Mouse (Mus musculus): Measurements from ENCODE around the gene Socs4. TPM values are rescaled to one million over a fixed set of nuclear protein-coding genes. Genes with fewer than 3 reads are reported as not detected.
A peak's percentile ranks its signal among the peaks of the same experiment; 100 is the strongest.

Socs4 gene
- 1 to 10 TPM; 6.2 to 6.5 TPM for total RNA-seq (2021)
- long read RNA-seq, experiment 1, full-length matches to known transcripts = 1 of 1 reads
- long read RNA-seq, experiment 1, partial matches to known transcripts = 0 of 1 reads
- long read RNA-seq, experiment 1, other reads (novel, unspliced or antisense) = 0 of 1 reads
- long read RNA-seq, experiment 2 = 0 reads

DNA sequence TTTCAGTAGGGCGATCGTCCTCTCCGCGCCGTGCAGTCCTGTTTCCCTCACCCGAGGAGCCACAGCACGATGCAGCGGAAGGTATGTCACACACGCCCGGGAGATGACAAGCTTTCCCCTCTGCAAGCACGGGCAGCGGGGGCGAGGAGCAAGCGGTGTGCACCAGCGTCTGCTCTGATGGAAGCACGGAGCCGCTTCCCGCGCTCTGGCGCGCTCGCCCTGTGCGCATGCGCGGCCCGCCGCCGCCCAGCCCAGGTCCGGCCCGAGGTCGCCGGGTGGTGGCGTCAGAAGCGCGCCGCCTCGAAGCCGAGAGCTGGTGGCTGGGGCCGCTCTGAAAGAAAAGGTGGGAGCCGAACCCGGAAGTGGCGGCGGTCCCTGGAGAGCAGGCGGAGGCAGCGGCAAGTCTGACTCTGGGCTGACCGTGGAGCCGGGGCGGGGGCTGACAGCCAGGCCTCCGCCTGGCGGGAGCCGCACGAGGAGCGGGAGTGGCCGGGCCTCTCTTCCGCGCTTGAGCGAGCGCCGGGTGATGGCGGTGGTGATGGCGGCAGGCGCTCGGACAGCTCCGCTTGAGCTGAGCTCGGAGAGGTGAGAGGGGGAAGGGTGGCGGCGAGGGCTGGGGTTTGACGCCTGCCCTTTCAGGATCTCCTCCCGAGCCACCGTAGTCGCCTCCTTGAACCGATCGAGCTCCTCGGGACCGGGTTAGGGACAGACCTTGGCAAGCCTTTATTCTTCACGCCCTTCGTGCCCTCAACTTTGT, at the start of gene Socs4, which contains the start of gene Wdhd1:
Socs4 (plus strand) TSS at position 295 of the 757 bp plus-strand sequence.
Wdhd1 (minus strand) TSS at position 221 of the 757 bp plus-strand sequence.
- intact Hi-C loops (cut with DNase I) = no loop called here
- peak; percentile 90 to 92 for DNase-seq

DNA sequence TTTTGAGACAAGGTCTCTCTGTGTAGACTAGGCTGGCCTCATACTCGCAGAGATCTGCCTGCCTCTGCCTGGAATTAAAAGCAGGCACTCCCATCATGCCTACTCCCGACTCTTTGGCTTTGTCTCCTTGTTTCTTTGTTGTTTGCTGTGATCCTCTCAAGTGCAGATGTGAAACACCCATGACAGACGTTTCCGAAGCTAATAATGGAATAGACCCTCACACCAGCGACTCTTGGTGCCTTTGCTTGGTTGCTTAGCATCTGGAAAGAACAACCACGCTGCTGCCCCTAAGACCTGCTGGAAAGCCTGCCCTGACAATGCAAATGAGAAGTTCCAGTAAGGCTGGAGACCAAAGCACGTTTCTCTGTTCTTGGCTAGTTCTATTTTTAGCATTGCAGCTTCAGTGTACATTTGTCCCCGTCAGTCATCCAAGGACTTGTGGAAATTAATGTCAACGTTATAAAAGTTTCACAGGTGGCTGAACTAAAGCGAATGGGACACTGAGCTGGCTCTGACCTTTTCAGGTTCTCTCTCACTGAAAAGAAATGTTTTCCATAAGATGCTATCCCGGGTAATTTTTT, 46.8 kb upstream of the Socs4 start:
- no peak for DNase-seq
- intact Hi-C loops (cut with DNase I) = no loop called here

DNA sequence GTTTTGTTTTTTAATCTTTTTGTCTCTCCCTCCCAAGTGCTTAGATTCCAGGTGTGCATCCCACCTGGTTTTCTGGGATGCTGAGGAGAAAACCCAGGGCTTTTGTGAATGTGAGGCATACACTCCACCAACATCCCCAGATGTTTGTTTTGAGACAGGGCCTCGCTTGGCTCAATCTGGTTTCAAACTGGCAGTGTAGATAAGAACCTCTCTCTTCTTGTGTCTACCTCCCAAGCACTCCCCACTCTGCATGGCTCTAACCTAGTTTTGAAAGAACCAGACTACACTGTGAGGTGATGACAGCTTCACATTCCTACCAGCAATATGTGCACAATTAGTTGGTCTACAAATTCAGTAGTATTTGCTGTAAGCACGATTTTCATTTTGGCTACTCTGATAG, 43.1 kb upstream of the Socs4 start:
- intact Hi-C loops (cut with DNase I) = no loop called here
- DNase-seq = no peak

DNA sequence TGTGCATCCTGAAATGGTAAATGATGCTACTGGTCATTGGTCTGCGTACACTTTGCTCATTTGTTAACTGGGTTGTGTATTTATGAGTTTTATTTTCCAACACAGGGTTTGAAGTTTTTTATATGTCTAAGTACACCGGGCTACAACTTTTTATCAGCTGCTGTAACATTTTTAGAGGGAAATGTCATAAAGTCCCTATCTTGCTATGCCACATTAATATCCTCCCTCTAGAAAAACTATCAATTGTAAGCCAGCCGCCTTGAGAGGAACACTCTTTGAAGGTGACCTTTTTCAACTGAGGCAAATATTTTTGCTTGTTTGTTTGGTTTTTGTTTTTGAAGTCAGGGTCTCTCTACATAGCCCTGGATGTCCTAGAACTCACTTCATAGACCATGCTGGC, 42.7 kb upstream of the Socs4 start:
- no peak for DNase-seq
- intact Hi-C loops (cut with DNase I) = no loop called here

DNA sequence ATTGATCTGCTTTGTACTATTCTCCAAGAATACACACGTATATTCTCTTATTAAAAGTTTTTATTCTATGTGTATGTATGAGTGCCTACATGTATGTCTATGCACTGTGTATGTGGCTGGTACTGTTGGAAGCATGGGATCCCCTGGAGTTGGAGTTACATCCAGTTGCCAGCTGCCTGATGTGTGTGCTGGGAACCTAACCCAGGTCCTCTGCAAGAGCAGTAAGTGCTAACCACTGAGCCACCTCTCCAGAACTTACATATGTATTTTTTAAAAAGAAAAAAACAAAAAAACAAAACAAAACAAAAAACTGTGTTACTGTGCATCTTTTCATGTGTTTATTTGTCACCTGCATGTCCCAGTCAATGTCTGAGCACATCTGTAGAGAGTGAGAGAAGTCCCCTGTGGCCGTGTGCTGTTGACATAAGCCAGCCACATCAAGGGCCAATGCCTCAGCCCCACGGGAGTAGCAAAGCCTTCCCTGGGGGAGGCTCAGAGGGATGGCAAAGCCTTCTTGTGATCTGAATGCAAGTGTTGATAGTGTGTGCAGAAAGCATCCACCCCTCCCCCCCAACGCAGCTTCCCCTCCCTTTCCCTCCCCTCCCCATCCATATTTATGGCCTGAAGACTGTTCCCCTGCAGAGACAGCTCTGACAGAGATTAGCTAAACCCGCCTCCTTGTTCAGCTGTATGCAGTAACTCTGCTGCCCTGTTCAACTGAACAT, 42.0 kb upstream of the Socs4 start:
- intact Hi-C loops (cut with DNase I) = no loop called here
- no peak for DNase-seq

DNA sequence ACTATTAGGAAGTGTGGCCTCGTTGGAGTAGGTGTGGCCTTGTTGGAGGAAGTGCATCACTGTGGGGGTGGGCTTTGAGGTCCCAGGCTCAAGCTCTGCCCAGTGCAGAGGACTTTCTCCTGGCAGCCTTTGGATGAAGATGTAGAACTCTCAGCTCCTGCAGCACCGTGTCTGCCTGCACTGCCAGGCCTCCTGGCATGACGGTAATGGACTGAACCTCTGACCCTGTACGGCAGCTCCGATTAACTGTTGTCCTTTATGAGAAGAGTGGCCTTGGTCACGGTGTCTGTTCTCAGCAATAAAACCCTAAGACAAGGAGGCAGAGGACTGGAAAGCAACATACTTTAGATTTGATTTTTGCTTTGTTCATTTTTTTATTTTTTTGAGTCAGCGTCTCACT, 40.2 kb upstream of the Socs4 start:
- intact Hi-C loops (cut with DNase I) = no loop called here
- no peak for DNase-seq

DNA sequence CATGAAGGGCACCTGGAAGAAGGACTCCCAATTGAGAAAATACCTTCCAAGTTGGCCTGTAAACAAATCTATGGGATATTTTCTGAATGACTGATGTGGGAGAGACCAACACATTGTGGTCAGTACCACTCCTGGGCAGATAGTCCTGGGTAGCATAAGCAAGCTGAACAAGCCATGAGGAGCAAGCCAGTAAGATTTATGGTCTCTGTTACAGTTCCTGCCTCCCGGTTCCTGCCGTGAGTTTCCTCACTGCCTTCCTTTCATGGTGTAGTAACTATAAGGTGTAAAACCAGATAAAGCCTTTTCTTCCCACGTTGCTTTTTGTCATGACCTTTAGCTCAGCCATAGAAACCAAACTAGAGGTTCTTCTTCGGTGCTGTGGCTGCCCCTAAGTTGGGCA, 39.4 kb upstream of the Socs4 start:
- no peak for DNase-seq
- intact Hi-C loops (cut with DNase I) = no loop called here

DNA sequence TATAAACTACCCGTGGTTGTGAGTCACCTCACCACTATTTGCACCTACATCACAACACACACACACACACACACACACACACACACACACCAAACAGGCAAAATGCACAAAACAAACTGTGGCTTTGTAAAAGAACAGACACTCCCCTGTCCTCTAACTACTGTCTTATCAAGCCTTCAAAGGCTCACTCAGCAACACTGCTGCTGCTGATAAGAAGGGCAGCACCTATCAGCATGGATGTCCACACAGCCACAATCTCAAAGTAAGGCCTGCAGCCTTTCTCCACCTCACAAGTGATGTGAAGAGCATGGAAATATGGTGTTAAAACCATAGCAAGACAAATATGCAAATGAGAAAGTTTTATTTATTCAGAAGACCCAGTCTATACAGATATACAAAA, 36.1 kb upstream of the Socs4 start:
- intact Hi-C loops (cut with DNase I) = loop anchor here (10.0 kb wide), 1 partner anchor 126 kb away; no protein-coding TSS in a partner anchor
- no peak for DNase-seq

DNA sequence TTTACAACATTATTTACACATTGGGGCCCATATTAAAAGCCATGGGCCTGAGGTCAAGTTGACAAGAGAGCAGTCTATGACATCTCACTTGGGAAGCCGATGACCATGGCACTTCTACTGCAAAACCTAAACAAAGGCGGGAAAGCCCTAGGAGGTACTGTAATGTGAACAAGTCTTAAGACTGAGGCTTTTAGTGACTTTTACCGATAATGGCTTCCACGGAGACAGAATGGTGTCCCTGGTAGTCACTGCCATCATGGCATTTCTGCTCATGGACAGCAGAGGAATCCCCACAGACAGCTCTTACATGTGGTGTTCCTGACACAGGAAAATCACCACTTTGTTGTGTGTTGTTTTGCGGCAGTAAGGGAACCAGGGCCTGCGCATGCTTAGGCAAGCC, 35.7 kb upstream of the Socs4 start:
- no peak for DNase-seq
- intact Hi-C loops (cut with DNase I) = loop anchor here (10.0 kb wide), 1 partner anchor 126 kb away; no protein-coding TSS in a partner anchor

DNA sequence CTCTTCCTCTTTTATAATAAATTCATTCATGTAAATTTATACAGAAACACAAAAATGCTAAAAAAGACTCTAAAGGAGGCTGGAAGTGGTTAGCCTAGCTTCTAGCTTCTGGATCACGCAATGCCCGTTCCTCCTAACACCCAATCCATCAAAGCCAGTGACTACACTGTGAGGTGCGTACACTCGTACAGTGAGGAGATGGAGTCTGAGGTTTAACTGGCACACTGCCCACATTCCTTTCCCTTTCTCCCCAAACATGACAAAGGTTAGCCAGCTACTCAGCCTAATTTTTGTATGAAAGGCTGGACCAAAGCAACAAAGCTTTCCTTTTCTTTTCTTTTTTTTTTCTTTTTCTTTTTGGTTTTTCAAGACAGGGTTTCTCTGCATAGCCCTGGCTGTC, 34.0 kb upstream of the Socs4 start:
- intact Hi-C loops (cut with DNase I) = loop anchor here (10.0 kb wide), 1 partner anchor 128 kb away; no protein-coding TSS in a partner anchor
- no peak for DNase-seq

DNA sequence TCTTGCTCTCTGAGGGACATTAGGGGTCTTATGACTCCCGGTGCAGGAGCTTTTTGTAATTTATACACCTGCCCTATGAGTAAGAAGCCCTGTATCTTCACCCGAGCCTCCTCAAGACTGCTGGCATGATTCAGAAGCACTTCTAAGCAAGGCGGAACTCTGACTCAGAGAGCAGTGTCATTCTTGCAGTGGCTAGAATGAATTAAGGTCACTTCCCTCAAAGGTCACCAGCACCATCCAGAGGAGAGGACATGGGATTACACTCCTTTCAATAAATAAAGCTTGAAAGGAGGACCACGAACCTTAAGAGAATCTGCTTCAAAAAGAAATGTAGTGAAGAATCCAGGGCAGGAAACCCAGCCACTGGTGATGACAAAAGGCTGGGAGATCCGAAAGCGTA, 26.9 kb upstream of the Socs4 start:
- intact Hi-C loops (cut with DNase I) = loop anchor here (5.0 to 10.0 kb wide), 2 partner anchors 135 to 368 kb away; partner anchors contain the start of gene Samd4
- no peak for DNase-seq

DNA sequence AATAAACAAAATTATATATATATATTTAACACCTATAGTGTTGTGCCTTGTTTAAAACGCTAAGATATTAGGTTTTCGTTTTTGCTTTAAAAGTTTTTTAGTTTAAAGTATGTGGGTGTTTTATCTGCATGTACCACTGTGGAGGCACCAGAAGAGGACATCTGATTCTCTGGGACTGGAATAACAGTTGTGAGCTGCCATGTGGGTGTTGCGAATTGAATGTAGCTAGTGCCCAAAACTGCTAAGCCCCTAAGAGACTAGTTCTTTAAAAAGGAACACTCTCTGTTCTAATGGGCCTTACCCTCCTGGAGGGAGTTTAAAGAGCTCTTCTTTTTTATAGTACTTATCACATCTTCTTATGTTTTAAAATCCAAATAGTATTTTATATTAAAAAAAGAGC, 11.9 kb upstream of the Socs4 start:
- DNase-seq = no peak
- intact Hi-C loops (cut with DNase I) = no loop called here

DNA sequence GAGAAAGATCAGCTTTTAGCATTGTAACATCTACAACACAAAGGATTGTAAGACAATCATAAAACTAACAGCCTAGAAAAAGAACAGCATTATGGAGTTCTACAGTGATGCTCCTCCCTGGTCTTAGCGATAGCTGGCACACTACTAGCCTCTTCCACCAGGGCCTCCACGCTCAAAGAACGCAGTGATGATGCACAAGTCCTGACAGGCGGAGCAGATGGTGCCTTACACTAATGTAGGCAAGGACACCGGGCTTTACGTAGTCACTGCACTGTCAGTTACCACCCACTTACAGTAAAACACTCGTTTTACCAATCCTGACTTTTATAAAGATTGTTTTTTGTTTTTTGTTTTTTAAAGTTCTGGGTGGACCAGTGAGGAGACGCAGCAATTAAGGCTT, 10.9 kb upstream of the Socs4 start:
- intact Hi-C loops (cut with DNase I) = no loop called here
- no peak for DNase-seq

DNA sequence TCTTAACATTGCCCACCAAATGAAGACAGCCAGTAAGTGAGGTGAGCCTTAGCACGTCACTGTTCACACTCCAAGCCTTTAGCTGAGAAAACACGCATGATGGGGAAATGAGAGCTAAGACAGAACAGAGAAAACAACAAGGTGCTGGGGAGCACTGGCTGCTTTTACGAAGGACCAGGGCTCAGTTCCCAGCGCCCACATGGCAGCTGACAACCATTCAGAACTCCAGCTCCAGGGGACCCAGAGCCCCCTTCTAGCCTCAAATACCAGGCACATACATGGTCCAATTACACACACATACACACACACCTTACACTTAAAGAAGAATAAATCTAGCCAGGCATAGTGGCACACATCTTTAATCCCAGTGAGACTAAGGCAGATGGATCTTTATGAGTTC, 7.7 kb upstream of the Socs4 start:
- intact Hi-C loops (cut with DNase I) = no loop called here

DNA sequence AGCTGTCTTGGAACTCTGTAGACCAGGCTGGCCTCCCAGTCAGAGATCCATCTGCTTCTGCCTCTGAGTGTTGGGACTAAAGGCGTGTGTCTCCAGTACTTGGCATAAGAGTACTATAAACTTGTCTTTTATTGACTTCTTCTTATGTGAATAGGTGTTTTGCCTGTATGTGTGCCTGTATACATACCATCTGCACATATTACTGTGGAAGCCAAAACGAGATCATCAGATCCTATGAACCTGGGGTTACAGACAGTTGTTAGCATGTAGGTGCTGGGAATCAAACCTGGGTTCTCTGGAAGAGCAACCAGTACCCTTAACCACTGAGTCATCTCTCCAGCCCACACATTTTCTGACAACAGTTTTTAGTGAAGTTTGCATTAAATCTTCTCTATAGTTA, 7.0 kb upstream of the Socs4 start:
- DNase-seq = no peak
- intact Hi-C loops (cut with DNase I) = no loop called here

More for the DNA sequence above, 7.7 kb upstream of the Socs4 start:
- no peak for DNase-seq

DNA sequence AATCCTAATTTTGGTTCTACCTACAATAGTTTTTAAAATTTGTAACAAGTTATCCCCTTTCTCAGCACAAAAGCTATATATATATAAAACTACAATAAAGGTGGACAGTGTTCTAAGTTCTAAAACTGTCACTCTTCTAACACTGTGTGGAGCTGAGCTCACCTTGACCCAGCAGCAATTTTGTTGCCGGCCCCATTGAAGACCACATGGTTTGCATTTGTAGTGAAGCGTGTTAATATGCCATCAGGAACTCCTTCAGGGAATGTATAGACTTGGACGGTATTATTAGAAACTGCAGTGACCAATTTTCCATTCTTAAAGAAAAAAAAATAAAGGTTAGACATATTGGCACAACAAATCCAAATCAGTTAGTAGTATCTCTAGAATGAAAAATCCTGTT, 3.0 kb upstream of the Socs4 start:
- DNase-seq = no peak
- intact Hi-C loops (cut with DNase I) = no loop called here

DNA sequence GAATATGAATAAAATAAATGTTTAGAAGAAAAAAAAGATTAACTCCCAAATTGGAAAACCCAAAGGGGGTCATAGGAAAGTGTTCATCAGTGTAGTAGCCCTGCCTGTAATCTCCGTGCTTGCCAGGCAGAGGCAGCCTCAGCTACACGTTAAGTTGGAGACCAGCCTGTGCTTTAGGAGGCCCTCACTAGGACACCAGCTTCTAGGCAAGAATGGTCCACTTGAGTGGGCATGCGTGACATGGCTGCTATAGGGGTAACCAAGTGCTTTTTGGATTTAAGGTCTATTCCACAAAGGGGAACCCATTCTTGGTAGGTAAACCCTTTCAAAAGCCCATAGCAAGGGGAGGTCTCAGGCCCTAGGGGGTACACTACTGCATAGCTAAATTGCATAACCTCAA, 1.3 kb upstream of the Socs4 start:
- DNase-seq = no peak
- intact Hi-C loops (cut with DNase I) = no loop called here

DNA sequence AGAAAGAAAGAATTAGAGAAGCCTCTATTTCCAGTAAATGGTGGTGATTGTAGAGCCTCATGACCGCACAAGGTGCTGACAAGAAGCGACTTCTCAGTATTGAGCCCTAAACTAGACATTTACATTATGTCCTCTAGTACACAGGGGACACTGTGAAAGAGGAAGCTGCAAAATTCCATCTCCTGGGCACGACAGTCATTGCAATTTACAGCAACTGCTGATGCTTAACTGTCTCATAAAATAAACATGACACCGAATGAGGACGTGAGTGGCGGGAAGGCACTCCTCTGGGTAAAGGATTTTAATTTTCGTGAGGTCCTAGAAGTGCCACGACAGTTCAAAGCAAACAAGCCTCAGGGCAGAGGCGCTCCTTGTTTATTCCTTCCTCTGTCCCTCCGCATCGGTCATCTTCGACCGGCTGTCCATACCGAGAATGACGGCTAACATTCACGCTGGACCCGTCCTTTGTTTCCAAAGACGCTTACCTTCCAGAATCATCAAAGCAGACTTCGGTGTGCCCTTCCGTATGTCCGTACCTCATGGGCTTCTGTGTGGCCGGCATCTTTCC, 611 bp upstream of the Socs4 start:
- intact Hi-C loops (cut with DNase I) = no loop called here
- DNase-seq = no peak

DNA sequence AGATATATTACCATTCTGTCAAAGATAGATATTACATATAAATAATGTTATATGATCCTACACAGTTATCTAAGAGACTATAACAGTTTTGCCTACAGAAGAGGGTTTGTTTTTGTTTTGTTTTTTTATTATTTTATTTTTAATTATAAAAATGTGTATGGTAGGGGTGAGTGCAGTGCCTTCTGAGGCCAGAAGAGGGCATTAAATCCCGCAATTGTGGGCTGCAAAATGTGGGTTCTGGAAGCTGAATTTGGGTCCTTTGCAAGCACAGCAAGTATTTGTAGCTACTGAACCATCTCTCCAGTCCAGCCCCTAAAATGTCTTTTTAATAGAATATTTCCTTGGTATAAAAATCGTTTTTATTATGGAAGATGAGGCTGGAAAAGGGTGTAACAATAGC, 2.3 kb downstream of the Socs4 start:
- intact Hi-C loops (cut with DNase I) = no loop called here
- no peak for DNase-seq

DNA sequence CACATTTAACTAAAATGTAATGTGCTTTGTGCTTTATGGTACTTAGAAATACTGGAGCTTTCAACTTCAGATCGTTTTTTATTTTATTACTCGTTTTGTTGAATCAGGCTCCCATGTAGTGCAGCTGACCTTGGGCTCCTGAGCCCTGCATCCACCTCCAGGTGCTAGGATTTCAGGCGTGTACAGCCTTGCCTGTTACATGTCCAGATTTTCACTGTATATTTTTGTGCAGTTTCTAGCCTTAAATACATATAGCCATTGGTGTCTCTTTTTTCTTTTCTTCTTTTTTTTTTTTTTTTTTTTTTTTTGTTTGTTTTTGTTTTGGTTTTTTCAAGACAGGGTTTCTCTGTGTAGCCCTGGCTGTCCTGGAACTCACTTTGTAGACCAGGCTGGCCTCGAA, 4.8 kb downstream of the Socs4 start:
- no peak for DNase-seq
- intact Hi-C loops (cut with DNase I) = no loop called here

DNA sequence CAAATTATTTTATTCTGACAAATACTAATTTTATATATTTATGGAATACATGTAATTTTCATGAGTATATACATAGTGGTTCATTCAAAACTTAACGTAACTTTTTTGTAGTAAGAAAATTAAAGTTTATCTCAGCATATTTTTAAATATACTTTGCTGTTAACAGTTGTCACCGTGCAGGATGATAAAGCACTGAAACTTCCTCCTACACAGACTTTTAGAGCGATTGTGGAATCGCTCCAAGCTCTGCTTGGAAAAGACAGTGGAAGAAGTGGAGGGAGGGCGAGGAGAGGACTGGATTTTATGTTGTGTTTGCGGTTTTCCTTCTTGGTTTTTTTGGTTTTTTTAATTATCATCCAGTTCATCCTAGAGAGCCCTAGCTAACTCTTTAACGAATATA, 6.8 kb downstream of the Socs4 start:
- no peak for DNase-seq
- intact Hi-C loops (cut with DNase I) = no loop called here
